Mouse (Mus musculus) left cerebral cortex, postnatal 36 days (tissue): Measurements from ENCODE around the gene Fam160b1. TPM values are rescaled to one million over a fixed set of nuclear protein-coding genes. Genes with fewer than 3 reads are reported as not detected.

ENCODE experiments used
- DNase-seq, 2 experiments: peaks; one replicate each; pipeline ENCODE4 v3.0.0; 2021 to 2022; ENCODE audit warnings: low spot score in 2 of 2, mixed read lengths in 1 of 2
- intact Hi-C: fragments of 180-260 bp; cut with DNase I; formaldehyde crosslinking; loops from one replicate; pipeline ENCODE4 v1.15.1; 2025
- total RNA-seq, 2 experiments: library from RNA; stranded (reverse); gene quantifications; 2 replicates each; pipeline ENCODE4 v1.2.3; 2021

The Fam160b1 gene
- total RNA-seq, result 10 to 100 TPM; 23.4 to 24.3 TPM

DNA sequence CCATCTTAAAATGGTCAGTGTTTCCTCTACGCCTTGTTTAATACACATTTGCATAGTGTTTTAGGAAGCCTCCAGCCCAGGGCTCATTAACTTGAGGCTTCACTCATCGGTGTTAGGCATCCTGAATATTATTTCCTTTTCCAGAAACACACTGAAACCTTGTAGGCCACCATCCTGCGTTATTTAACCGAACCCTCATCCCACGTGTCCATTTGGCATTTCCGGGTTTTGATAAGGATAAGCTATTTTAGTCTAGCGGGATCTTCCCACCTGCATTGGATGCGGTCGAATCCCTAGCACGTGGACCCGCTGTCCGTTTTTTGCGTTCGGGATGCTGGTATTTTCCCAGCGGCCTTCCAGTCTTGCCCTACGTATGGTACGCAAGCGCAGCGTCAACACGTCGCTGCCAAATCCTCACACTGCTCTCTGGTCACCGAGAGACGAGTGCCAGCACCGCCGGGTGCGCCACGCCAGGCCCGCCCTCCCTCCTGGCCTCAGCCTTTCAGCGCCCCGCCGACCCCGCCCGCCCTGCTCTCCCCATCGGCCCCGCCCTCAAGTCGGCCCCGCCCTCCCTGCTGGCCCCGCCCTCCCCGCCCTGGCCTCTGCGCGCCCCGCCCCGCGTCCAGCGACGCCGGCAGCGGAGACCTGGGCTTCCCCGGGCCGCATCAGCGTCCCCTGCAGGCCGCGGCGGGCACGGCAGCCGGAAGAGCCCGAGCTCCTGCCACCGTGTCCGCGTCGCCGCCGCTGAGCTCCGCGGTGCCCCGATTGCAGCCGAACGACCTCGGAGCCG is at the start of gene Fam160b1:
Gene Fam160b1, plus strand, starts transcription at position 340 of the 790 bp plus-strand sequence.
- intact Hi-C loops, result no loop called here
- DNase-seq, result peak; percentile 89 to 94

DNA sequence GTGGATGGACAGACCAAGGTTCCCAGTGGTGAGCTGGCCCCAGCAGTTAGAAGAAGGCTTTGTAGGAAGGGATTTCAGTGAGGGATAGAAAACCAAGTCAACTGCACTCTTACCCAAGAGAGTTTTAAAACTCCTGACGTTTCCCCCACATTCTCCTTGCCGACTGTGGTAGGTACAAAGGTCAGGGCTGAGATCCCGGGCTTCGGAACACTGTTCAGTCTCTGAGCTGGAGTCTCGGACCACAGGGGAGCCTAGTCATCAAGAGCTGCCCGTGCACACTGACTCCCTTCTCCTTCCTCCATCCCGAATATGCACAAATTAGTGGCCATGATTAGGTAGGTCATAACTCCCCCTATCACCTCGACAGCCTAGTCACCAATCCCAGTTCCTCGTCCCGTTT is 47.3 kb upstream of the Fam160b1 start:
- intact Hi-C loops, result loop anchor here (5.0 kb wide), 1 partner anchor 151 kb away; no protein-coding TSS in a partner anchor
- DNase-seq, result no peak

- peak in 1 of 2 experiments; percentile 33 for DNase-seq
Observed at GRCm38 (mm10) chr19:57313891-57314345, 46.6 kb upstream of the Fam160b1 start.

GRCm38 (mm10) chr19:57314346-57315012 is 46.0 kb upstream of the Fam160b1 start, which contains the start of gene Ablim1:
Gene Ablim1 (minus strand): TSS chr19:57314919.
- peak; percentile 60 to 78 for DNase-seq
- intact Hi-C loops, result loop anchor here (5.0 kb wide), 1 partner anchor 152 kb away; no protein-coding TSS in a partner anchor

More at GRCm38 (mm10) chr19:57313891-57314345, 46.6 kb upstream of the Fam160b1 start:
- intact Hi-C loops, result loop anchor here (5.0 kb wide), 1 partner anchor 152 kb away; no protein-coding TSS in a partner anchor

DNA sequence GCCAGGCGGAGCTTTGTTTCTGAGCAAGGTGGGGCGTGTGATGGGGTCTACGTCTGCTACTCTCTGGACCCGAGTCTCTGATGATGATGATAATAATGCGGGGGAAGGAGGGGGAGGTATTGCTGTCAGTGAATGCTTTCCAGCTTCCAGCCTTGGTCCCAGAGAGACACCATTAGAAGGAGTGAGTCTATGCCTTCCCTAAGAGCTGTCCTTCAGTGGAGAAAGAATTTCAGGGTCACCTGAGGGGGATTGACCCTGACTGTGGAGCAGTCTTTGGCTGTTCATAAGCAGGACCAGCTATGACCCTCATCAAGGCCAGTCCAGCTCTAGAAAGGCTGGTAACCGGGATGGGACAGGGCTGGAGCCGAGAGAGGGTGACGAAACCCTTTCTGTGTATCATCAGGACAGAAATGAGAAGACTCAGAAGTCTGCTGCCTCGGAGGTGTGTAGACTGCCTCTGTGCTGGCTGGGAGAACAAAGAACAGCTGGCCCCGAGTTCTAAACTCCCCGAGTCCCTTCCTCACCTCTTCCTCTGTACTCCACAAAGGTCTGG is 45.4 kb upstream of the Fam160b1 start:
- intact Hi-C loops, result no loop called here

GRCm38 (mm10) chr19:57316597-57316996 is 43.9 kb upstream of the Fam160b1 start:
- intact Hi-C loops, result no loop called here

More for the DNA sequence above, 45.4 kb upstream of the Fam160b1 start:
- peak in 1 of 2 experiments; percentile 27 for DNase-seq

GRCm38 (mm10) chr19:57320656-57321382 is 39.7 kb upstream of the Fam160b1 start:
- DNase-seq, result no peak
- intact Hi-C loops, result no loop called here

More at GRCm38 (mm10) chr19:57316597-57316996, 43.9 kb upstream of the Fam160b1 start:
- DNase-seq, result no peak

GRCm38 (mm10) chr19:57321839-57322238 is 38.6 kb upstream of the Fam160b1 start:
- intact Hi-C loops, result no loop called here

GRCm38 (mm10) chr19:57322491-57322890 is 38.0 kb upstream of the Fam160b1 start:
- DNase-seq, result no peak
- intact Hi-C loops, result no loop called here

More at GRCm38 (mm10) chr19:57321839-57322238, 38.6 kb upstream of the Fam160b1 start:
- no peak for DNase-seq

- DNase-seq, result no peak
- intact Hi-C loops, result no loop called here
Observed at GRCm38 (mm10) chr19:57323087-57323486, 37.4 kb upstream of the Fam160b1 start.

GRCm38 (mm10) chr19:57325748-57326300 is 34.7 kb upstream of the Fam160b1 start:
- intact Hi-C loops, result no loop called here
- DNase-seq, result peak; percentile 57 to 70

DNA sequence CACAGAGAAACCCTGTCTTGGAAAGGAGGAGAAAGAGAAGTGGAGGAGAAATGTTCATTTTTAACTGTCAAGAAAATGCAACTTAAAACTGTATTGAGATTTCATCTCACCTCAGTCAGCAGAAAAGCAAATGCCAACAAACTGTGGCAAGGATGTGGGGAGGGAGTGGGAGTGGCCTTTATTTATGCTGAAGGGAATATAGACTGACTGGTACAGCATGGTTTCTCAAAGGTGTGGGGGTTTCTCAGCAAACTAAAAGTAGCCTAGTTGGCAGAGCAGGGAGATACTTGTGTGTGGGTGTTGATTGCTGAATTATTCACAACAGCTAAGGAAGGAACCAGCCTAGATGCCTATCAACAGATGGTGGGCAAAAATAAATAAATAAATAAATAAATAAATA is 32.8 kb upstream of the Fam160b1 start:
- DNase-seq, result no peak
- intact Hi-C loops, result loop anchor here (2.0 kb wide), 2 partner anchors 189 to 261 kb away; no protein-coding TSS in a partner anchor

DNA sequence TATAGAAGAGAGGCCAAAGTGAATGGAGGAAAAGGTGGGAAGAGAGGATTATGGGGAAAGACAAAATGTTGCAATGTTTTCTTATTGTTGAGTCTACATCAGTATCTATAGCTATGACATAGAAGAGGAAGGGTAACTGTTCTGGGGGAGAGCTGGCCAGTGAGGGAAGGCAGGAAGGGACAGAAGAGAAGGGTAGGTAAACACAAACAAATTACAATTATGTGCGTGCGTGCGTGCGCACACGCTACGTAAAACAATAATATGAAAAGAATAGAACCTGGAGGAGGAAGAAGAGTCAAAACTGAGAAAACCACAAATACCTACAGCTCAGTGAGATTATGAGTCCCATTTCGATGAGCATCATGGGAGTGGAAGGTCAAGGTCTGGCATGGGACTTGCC is 32.2 kb upstream of the Fam160b1 start:
- no peak for DNase-seq
- intact Hi-C loops, result loop anchor here (2.0 kb wide), 2 partner anchors 189 to 261 kb away; no protein-coding TSS in a partner anchor

- peak in 1 of 2 experiments; percentile 38 for DNase-seq
- intact Hi-C loops, result loop anchor here (1.0 to 2.0 kb wide), 3 partner anchors 167 to 262 kb away; no protein-coding TSS in a partner anchor
Observed at GRCm38 (mm10) chr19:57328792-57329191, 31.7 kb upstream of the Fam160b1 start.

DNA sequence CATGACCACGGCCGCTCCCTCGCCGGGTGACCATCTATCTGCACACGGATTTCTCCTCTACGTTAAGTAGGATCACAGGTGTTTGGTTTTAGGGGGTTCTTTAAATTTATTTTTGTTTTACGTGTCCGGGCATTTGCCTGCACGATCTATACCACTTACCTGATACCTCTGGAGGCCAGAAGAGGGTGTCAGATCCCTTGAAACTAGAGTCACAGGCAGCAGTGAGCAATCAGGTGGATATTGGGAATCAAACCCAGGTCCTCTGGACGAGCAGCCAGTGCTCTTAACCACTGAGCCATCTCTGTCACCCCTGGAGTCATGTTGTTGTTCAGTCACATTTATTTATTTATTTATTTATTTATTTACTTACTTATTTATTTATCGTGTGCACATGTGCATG is 30.2 kb upstream of the Fam160b1 start:
- DNase-seq, result no peak
- intact Hi-C loops, result no loop called here

GRCm38 (mm10) chr19:57331237-57331636 is 29.2 kb upstream of the Fam160b1 start:
- no peak for DNase-seq
- intact Hi-C loops, result no loop called here

DNA sequence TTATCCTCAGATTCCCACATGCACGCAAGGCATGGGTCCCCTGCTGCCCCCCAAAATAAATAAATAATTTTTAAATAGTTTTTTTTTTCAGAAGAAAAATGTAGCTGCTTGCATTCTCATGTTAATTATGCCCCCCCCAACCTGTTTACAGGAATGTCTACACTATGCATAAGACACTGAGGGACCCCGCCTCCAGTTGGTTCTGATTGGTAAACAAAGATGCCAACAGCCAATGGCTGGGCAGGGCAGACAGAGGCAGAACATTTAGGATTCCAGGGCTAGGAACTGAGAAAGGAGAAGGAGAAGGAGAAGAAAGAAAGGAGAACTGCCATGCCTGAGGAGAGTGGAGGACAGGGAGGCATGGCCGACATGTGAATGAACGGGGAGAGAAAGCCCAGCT is 27.1 kb upstream of the Fam160b1 start:
- no peak for DNase-seq
- intact Hi-C loops, result no loop called here

DNA sequence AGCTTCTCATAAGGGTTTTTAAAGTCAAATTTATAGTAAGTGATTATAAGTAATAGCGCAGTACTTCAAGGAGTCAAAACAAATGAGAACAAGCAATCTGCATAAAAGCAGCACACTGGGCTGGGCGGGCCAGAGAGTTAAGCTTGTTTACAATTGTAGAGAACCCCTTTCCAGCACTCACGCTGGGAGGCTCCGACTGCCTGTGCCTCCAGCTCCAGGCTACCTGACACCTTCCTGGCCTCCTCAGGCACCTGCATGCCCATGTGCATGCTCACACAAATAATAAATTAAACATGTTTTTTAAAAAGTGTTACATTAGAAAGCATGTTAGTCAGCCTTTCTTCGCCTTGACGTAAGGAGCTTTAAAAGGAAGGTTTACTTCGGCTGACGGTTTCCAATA is 25.3 kb upstream of the Fam160b1 start:
- DNase-seq, result no peak
- intact Hi-C loops, result no loop called here
